Mouse (Mus musculus): Measurements from ENCODE around the gene Mtmr11. TPM values are rescaled to one million over a fixed set of nuclear protein-coding genes. Genes with fewer than 3 reads are reported as not detected.
"Not testable (repeated sequence)": the region's sequence is repeated elsewhere in the genome, so short reads cannot be mapped to it uniquely, and the experiment has no call there.

The Mtmr11 gene
- total RNA-seq, 2 experiments from 2014 or later, result 1.9 to 2.5 TPM

DNA sequence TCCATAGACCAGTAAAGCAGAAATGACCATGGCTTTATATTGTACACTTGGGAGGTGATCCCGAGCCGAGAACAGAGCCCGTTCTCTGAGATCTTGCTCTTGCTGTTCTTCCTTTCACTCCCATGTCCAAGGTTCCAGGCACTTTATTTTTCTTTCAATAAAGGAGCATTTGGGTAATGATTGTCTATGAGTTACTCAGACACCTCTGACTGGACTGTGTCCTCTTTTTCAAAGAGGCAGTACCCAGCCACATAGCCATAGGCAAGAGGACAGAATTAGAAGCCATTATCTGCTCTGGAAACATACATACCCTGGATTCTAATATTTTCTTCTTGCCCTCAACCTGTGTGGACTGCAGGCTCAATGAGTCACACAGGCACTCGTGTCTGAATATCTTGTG is 2.0 kb upstream of the Mtmr11 start:
- no peak for TF ChIP-seq CTCF (IDR thresholded peaks at IDR 0.05)
- H3K4me3 ChIP-seq, result peak overlapping the region; percentile 77
- DNase-seq, result no peak
- intact Hi-C loops (cut with DNase I), result no loop called here
- H3K27ac ChIP-seq, result peak overlapping the region; percentile 88

GRCm38 (mm10) chr3:96160222-96160802 is 1.5 kb upstream of the Mtmr11 start:
- intact Hi-C loops (cut with DNase I), result no loop called here
- peak overlapping the region; percentile 77 for H3K4me3 ChIP-seq
- no peak for TF ChIP-seq CTCF (IDR thresholded peaks at IDR 0.05)
- peak overlapping the region; percentile 88 for H3K27ac ChIP-seq
- peak; percentile 75 for DNase-seq

DNA sequence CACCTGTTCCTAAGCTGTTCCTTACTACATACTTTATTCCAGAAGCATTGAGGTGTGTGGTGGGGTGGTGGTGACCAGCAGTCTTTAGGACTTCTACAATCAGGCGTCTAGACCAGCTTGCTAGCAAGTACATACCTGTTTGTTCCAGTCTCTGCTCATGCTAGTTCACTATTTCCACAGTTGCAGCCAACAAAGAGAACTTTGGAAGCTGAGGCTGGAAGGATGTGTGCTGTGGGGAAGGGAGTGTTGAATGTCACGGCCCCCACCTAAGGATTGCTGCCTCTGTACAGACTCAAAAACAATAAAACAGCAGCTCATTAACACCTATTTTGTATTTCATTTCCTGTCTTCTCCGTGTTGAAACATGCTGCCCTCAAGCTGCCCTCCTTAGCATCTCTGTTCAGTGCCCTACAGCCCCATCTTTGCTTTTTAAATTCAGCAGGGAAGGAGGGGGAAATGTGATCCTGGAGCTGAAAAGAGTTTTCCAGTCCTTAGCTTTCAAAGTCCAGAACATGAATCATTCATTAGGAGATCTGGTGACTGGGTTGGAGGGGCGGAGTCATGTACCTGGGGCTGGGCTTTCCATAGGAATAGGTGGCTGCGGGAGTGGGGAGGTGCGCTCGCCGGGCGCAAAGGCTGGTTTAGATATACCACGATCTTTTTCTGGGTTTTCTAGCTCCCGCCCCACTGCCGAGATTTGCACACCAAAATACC is 844 bp upstream of the Mtmr11 start:
- intact Hi-C loops (cut with DNase I), result no loop called here
- Histone ChIP-seq H3K4me3 (peak overlapping the region; percentile 77), H3K27ac (peak overlapping the region; percentile 88)
- no peak for TF ChIP-seq CTCF (IDR thresholded peaks at IDR 0.05)
- peak; percentile 74 for DNase-seq

DNA sequence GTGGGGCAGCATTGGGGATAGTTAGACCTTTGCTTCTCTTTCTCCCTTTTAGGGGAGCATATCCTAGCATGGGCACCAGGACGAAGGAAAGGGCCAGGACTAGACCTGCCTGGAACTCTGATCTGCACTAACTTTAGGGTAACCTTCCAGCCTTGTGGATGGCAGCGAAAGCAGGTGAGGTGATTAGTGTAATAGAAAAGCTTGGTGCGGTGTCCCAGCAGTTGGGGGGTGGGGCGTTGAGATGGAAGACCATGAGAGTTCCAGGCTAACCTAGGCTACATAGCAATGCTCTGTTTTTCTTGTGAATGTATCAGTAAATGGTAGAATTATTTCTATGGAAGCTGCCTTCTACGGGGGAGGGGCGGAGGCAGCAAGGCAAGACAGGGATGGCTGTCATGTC is 1.2 kb downstream of the Mtmr11 start:
- Histone ChIP-seq H3K27ac (peak overlapping the region; percentile 88), H3K4me3 (peak overlapping the region; percentile 77)
- no peak for TF ChIP-seq CTCF (IDR thresholded peaks at IDR 0.05)
- DNase-seq, result no peak
- intact Hi-C loops (cut with DNase I), result no loop called here

DNA sequence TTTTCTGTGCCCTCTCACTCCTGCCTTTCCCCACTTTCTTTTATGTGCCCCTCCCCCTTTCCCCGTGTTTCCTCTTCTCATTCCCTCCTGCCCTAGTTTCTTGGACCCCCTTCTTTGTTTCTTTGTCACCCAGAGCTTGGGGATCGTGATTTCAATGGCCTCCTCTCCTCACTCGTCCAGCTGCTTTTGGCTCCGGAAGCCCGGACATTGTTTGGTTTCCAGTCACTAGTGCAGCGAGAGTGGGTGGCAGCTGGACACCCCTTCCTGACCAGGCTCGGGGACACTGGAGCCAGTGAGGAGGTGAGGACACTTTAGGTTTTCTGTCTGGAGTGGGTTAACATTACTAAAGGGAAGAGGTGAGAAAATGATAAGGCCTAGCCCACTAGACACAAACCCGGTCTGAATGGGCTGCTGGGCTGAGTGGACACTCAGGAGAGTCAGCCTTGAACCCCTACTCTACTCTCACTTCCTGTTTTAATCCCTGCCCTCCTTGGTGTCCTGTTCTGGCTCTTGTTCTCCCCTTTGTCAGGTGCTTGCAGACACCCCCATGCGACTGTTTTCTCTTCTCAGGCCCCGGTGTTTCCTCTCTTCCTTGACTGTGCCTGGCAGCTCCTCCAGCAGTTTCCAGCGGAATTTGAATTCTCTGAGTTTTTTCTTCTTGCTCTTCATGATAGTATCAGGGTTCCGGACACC is 6.8 kb downstream of the Mtmr11 start:
- H3K27ac ChIP-seq, result peak overlapping the region; percentile 100
- no peak for DNase-seq
- no peak for TF ChIP-seq CTCF (IDR thresholded peaks at IDR 0.05)
- intact Hi-C loops (cut with DNase I), result no loop called here
- H3K4me3 ChIP-seq, result peak overlapping the region; percentile 60

- intact Hi-C loops (cut with DNase I), result loop anchor here (5.0 kb wide), 1 partner anchor 47 kb away; the partner anchor contains the start of genes Bola1 and Hist2h2ab
- Histone ChIP-seq H3K4me3 (peak overlapping the region; percentile 99), H3K27ac (peak overlapping the region; percentile 100)
- no peak for TF ChIP-seq CTCF (IDR thresholded peaks at IDR 0.05)
- no peak for DNase-seq
Measured at GRCm38 (mm10) chr3:96170276-96170675, 8.5 kb downstream of the Mtmr11 start.

DNA sequence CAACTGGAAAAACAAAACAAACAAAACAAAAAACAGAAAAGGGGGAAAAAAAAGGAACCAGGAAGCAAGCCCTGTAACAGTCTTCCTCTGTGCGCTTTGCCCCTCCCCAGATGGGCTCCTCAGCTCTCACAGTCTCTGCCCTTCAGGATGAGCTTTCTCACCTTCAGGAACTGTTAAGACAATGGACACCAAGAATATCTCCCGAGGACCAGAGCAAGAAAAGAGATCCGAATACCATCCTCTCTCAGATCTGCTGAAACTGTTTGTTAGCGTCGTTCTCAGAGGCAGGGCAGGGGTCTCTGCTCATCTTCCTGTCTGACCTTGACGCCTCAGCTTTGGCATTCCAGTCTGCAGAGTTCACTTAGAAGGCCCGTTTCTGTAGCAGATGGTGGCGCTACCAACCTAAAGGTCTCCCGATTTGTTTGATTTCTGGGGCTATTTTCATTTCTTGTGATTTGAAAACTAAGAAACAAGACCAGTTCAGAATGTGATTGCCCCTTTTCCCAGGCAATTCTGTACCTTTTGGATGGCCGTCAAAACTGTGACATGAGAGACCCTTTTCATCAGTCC is 9.3 kb downstream of the Mtmr11 start:
- no peak for DNase-seq
- Histone ChIP-seq H3K27ac (peak overlapping the region; percentile 100), H3K4me3 (peak overlapping the region; percentile 99)
- intact Hi-C loops (cut with DNase I), result loop anchor here (5.0 kb wide), 1 partner anchor 46 kb away; the partner anchor contains the start of genes Bola1 and Hist2h2ab
- no peak for TF ChIP-seq CTCF (IDR thresholded peaks at IDR 0.05)

GRCm38 (mm10) chr3:96171583-96172196 is 9.9 kb downstream of the Mtmr11 start:
- no peak for TF ChIP-seq CTCF (IDR thresholded peaks at IDR 0.05)
- peak overlapping the region; percentile 100 for H3K27ac ChIP-seq
- peak overlapping the region; percentile 99 for H3K4me3 ChIP-seq
- intact Hi-C loops (cut with DNase I), result loop anchor here (5.0 kb wide), 1 partner anchor 46 kb away; the partner anchor contains the start of genes Bola1 and Hist2h2ab
- no peak for DNase-seq

DNA sequence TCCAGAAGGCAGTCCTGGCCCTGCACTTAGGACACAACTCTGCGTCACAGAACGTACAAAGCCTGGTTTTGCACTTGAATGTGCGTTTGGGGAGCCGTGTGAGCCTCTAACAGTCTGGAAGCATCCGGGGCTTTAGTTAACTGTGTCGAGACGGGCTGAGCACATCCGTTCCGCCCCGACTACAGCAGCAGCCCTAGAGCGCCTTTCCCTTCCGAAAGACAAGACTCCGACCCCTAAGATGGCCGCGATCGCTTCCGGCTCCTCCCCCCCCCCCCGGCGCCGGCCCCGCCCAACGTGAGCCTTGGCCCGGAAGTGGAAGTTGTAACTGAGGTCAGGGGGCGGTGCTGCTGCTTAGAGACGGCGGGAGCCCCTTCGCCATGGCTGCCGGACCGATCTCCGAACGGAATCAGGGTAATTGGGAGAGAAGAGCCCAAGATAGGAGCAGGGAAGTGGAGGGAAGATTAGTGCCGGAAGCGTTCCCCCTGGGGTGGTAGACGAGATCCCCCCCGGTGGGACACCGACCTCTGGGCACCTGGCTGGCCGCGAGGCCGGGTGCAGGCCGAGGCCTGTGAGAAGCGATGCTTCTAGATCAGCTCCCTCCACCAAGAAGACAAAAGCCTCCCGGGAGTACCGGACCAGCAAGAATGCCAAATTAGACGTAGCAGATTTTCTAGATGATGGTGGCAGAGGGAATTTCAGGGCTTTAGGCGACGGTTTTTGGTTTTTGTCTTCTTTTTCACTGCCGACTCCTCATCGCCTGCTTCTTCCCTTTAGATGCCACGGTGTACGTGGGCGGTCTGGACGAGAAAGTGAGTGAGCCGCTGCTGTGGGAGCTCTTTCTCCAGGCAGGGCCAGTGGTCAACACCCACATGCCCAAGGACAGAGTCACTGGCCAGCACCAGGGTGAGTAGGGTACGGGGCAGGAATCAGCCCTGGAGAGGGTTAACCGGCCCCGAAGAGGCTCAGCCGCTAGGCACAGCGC is 10.7 kb downstream of the Mtmr11 start, which contains the start of gene Sf3b4:
Gene Sf3b4 (plus strand): TSS at position 136 of the 982 bp plus-strand sequence.
- H3K4me3 ChIP-seq, result peak within 1 kb of the TSS; percentile 99
- DNase-seq, result peak; percentile 90
- H3K27ac ChIP-seq, result peak within 1 kb of the TSS; percentile 100
- no peak for TF ChIP-seq CTCF (IDR thresholded peaks at IDR 0.05)
- intact Hi-C loops (cut with DNase I), result loop anchor here (5.0 kb wide), 1 partner anchor 45 kb away; the partner anchor contains the start of genes Bola1 and Hist2h2ab

DNA sequence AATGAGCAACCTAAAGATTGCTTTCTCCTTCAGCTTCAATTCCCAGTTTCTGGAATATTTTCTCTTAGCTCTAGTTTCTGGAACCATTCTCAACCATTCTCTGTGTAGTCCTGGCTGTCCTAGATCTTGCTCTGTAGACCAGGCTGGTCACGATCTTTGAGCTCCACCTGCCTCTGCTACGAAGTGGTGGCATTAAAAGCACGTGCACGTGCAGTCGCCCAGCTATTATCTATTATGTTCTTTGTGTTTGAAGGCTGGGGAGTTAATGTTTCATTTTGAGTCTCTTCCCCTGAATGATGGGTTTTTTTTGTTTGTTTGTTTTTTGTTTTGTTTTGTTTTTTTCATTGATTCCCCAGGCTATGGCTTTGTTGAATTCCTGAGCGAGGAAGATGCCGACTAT is 11.4 kb downstream of the Mtmr11 start:
- DNase-seq, result no peak
- Histone ChIP-seq H3K4me3 (peak overlapping the region; percentile 99), H3K27ac (peak overlapping the region; percentile 100)
- intact Hi-C loops (cut with DNase I), result loop anchor here (5.0 kb wide), 1 partner anchor 44 kb away; the partner anchor contains the start of genes Bola1 and Hist2h2ab
- TF ChIP-seq CTCF (IDR thresholded peaks at IDR 0.05), result no peak

DNA sequence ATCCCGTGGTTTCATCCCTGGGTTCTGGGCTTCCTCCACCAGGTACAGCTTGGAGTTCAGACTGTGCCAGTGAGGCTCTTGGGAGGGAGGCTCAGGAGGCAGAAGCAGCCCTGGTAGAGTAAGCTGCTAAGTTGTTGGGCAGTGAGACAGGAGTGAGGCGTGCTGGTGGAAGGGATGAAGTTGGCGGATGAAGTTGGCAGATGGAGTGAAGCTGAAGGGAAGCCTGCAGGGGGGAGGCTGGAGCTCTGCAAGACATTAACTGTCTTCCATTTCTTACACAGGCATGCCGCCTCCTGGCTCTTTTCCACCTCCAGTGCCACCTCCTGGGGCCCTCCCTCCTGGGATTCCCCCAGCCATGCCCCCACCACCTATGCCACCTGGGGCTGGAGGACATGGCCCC is 12.2 kb downstream of the Mtmr11 start:
- H3K27ac ChIP-seq, DNase-seq, H3K4me3 ChIP-seq: not testable (repeated sequence)
- intact Hi-C loops (cut with DNase I), result loop anchor here (5.0 kb wide), 1 partner anchor 43 kb away; the partner anchor contains the start of genes Bola1 and Hist2h2ab
